Mouse (Mus musculus) right cerebral cortex, postnatal 10 days (tissue): ENCODE measurements around the gene Rps6kb2.
"Not testable (repeated sequence)": the region's sequence is repeated elsewhere in the genome, so short reads cannot be mapped to it uniquely, and the experiment has no call there.

Experiments used
- DNase-seq, 2 experiments: peaks; one replicate each; pipeline ENCODE4 v3.0.0; 2021; ENCODE audit warnings: low spot score in 2 of 2

Rps6kb2 gene

GRCm38 (mm10) chr19:4142416-4143173 lies 20.6 kb downstream of the Rps6kb2 start:
- DNase-seq, result no peak

GRCm38 (mm10) chr19:4140147-4140546 lies 23.0 kb downstream of the Rps6kb2 start:
- DNase-seq, result no peak

GRCm38 (mm10) chr19:4139446-4139845 lies 23.7 kb downstream of the Rps6kb2 start, which contains the start of gene Gpr152:
Gene Gpr152, plus strand, starts transcription at chr19:4139787.
- no peak for DNase-seq

- no peak for DNase-seq
Measured at GRCm38 (mm10) chr19:4137913-4138312, 25.2 kb downstream of the Rps6kb2 start.

- no peak for DNase-seq
Measured at GRCm38 (mm10) chr19:4136463-4136862, 26.7 kb downstream of the Rps6kb2 start.

- DNase-seq, result not testable (repeated sequence)
Measured at GRCm38 (mm10) chr19:4135963-4136345, 27.2 kb downstream of the Rps6kb2 start.

GRCm38 (mm10) chr19:4135229-4135962 lies 27.8 kb downstream of the Rps6kb2 start:
- DNase-seq, result not testable (repeated sequence)

GRCm38 (mm10) chr19:4134354-4134753 lies 28.8 kb downstream of the Rps6kb2 start:
- no peak for DNase-seq

GRCm38 (mm10) chr19:4131768-4132167 lies 31.4 kb downstream of the Rps6kb2 start:
- no peak for DNase-seq

- DNase-seq, result no peak
Measured at GRCm38 (mm10) chr19:4131075-4131474, 32.1 kb downstream of the Rps6kb2 start.

- no peak for DNase-seq
Measured at GRCm38 (mm10) chr19:4130106-4130505, 33.0 kb downstream of the Rps6kb2 start.

GRCm38 (mm10) chr19:4129462-4129861 lies 33.7 kb downstream of the Rps6kb2 start:
- no peak for DNase-seq

- no peak for DNase-seq
Measured at GRCm38 (mm10) chr19:4126759-4127495, 36.2 kb downstream of the Rps6kb2 start.

GRCm38 (mm10) chr19:4125741-4126696 lies 37.1 kb downstream of the Rps6kb2 start, which contains the start of gene Aip:
Gene Aip, minus strand, starts transcription at chr19:4125858.
- DNase-seq, result peak; percentile 99

- DNase-seq, result peak in 1 of 2 experiments; percentile 45
Measured at GRCm38 (mm10) chr19:4125268-4125667, 37.9 kb downstream of the Rps6kb2 start.

GRCm38 (mm10) chr19:4124432-4124831 lies 38.7 kb downstream of the Rps6kb2 start:
- DNase-seq, result no peak

GRCm38 (mm10) chr19:4122411-4123370 lies 40.5 kb downstream of the Rps6kb2 start:
- DNase-seq, result no peak

- DNase-seq, result not testable (repeated sequence)
Measured at GRCm38 (mm10) chr19:4121896-4122295, 41.3 kb downstream of the Rps6kb2 start.

GRCm38 (mm10) chr19:4121097-4121805 lies 41.9 kb downstream of the Rps6kb2 start:
- DNase-seq, result peak; percentile 98 to 99
